Mouse (Mus musculus) B cell, adult 2 months (primary cell): Measurements from ENCODE around the gene Psmd12.

ENCODE experiments used
- DNase-seq, 2 experiments: peaks; one replicate each; pipeline ENCODE4 v3.0.0; 2022

The Psmd12 gene

GRCm38 (mm10) chr11:107511954-107512353 lies 32.7 kb downstream of the Psmd12 start:
- peak; percentile 78 for DNase-seq

- no peak for DNase-seq
These were observed 33.8 kb downstream of the Psmd12 start for GRCm38 (mm10) chr11:107513047-107513446.

- no peak for DNase-seq
These were observed 37.1 kb downstream of the Psmd12 start for GRCm38 (mm10) chr11:107516387-107516786.

GRCm38 (mm10) chr11:107518645-107519429 lies 39.6 kb downstream of the Psmd12 start:
- no peak for DNase-seq

GRCm38 (mm10) chr11:107521153-107521552 lies 41.9 kb downstream of the Psmd12 start:
- DNase-seq: no peak

- DNase-seq: no peak
These were observed 45.7 kb downstream of the Psmd12 start for GRCm38 (mm10) chr11:107524966-107525365.

- no peak for DNase-seq
These were observed 48.3 kb downstream of the Psmd12 start for GRCm38 (mm10) chr11:107527632-107528031.

- no peak for DNase-seq
These were observed 50.0 kb downstream of the Psmd12 start for GRCm38 (mm10) chr11:107529320-107529719.

- no peak for DNase-seq
These were observed 52.2 kb downstream of the Psmd12 start for GRCm38 (mm10) chr11:107531445-107531844.

GRCm38 (mm10) chr11:107532271-107532670 lies 53.0 kb downstream of the Psmd12 start:
- no peak for DNase-seq

GRCm38 (mm10) chr11:107538994-107539393 lies 59.7 kb downstream of the Psmd12 start:
- no peak for DNase-seq

GRCm38 (mm10) chr11:107540339-107540738 lies 61.1 kb downstream of the Psmd12 start:
- DNase-seq: no peak

- DNase-seq: no peak
These were observed 66.6 kb downstream of the Psmd12 start for GRCm38 (mm10) chr11:107545747-107546476.

- peak; percentile 34 to 44 for DNase-seq
These were observed 67.5 kb downstream of the Psmd12 start for GRCm38 (mm10) chr11:107546667-107547301.

- DNase-seq: peak; percentile 71 to 75
These were observed 68.3 kb downstream of the Psmd12 start, which contains the start of gene Helz for GRCm38 (mm10) chr11:107547351-107548203. Helz (plus strand) TSS chr11:107547930.

GRCm38 (mm10) chr11:107548204-107548975 lies 69.1 kb downstream of the Psmd12 start:
- DNase-seq: peak; percentile 27 to 37
